Mouse (Mus musculus): Measurements from ENCODE around the gene Gtf2b. TPM values are rescaled to one million over a fixed set of nuclear protein-coding genes. Genes with fewer than 3 reads are reported as not detected.

The Gtf2b gene
- total and polyA plus RNA-seq, 2 experiments from 2014 or later, result 29.5 to 45.6 TPM

DNA sequence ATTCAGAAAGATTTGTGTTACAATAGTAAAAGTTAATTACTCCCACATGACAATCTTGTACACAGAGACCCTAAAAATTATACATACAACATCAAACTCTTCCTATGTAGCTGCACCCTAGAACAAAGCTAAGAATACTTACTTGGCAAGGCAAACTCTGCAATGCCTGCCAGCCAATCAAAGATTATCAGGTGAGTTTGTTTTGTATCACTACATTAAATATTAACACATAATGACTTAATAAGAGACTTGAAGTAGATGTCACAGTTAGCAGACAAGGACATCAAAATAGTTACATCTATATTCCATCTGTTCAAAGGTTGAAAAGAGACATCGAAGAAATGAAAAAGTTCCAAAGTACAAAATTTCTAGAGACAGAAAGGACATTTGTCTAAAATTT lies 58.8 kb downstream of the Gtf2b start:
- H3K27me3 ChIP-seq (ENCODE audit: insufficient read depth, low read length), result no peaks in the 10 kb centered on the region
- H3K9me3 ChIP-seq (ENCODE audit: low read length), result no peaks in the 10 kb centered on the region
- 75% methylated on average over 1 of the region's 1 CpGs for WGBS
- no peak overlapping the region for H3K27ac ChIP-seq (ENCODE audit: low read depth, low read length)
- H3K4me3 ChIP-seq (ENCODE audit: low read depth, low read length), result no peak overlapping the region
- ATAC-seq (ENCODE audit: low FRiP score) (no peak), DNase-seq (ENCODE audit: low spot score) (no peak)
- no peak for TF ChIP-seq CTCF (IDR thresholded peaks at IDR 0.05)
- no peak overlapping the region for H3K9ac ChIP-seq (replicated peaks; ENCODE audit: low read length, poor library complexity, severe bottlenecking)
- no peak overlapping the region for H3K4me2 ChIP-seq (ENCODE audit: low read depth, low read length, poor library complexity, severe bottlenecking)
- no peaks in the 10 kb centered on the region for H3K4me1 ChIP-seq (ENCODE audit: insufficient read depth, low read length)
- H3K36me3 ChIP-seq (ENCODE audit: insufficient read depth, low read length), result peaks cover 7% of the 10 kb centered on the region; the same call in 1 of the 2 replicates

DNA sequence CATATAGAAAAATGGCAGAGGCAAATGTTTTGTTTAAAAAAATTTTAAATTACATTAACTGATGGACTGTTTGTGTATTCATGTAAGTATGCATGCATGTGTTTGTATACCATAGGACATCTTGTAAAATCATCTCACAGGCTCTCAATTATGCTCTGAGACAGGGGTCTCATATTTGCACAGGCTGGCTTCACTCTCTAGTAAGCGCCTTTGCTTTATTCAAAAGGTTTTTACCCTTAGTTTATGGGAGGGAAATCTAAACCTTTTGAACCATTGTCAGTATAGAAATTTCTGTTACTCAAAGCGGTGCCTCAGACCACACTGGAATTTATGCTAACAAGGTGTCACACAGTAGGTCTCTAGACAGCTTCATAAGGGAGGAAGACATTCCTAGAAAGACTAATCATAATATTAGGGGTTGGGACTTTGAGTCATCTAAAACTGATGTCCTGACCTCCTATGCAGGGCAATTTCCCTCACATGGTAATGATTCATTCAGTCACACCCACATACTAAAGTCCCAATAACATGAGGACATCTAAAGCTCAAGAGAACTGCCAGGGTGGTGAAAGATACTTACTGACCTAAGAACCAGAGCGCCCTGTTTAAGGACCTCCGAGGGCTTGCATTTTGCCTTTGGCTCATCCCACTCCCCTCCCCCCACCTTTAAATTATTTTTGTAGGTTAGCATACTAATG lies 61.8 kb downstream of the Gtf2b start:
- peaks cover 7% of the 10 kb centered on the region; the same call in 1 of the 2 replicates for H3K36me3 ChIP-seq (ENCODE audit: insufficient read depth, low read length)
- H3K4me1 ChIP-seq (ENCODE audit: insufficient read depth, low read length), result no peaks in the 10 kb centered on the region
- no peak for DNase-seq (ENCODE audit: low spot score)
- no peak overlapping the region for H3K4me2 ChIP-seq (ENCODE audit: low read depth, low read length, poor library complexity, severe bottlenecking)
- H3K9me3 ChIP-seq (ENCODE audit: low read length), result no peaks in the 10 kb centered on the region
- no peak overlapping the region for H3K4me3 ChIP-seq (ENCODE audit: low read depth, low read length)
- no peaks in the 10 kb centered on the region for H3K27me3 ChIP-seq (ENCODE audit: insufficient read depth, low read length)
- no peak overlapping the region for H3K9ac ChIP-seq (replicated peaks; ENCODE audit: low read length, poor library complexity, severe bottlenecking)
- no peak for ATAC-seq (ENCODE audit: low FRiP score)
- no peak for TF ChIP-seq CTCF (IDR thresholded peaks at IDR 0.05)
- 94% methylated on average over 4 of the region's 4 CpGs for WGBS
- no peak overlapping the region for H3K27ac ChIP-seq (ENCODE audit: low read depth, low read length)

DNA sequence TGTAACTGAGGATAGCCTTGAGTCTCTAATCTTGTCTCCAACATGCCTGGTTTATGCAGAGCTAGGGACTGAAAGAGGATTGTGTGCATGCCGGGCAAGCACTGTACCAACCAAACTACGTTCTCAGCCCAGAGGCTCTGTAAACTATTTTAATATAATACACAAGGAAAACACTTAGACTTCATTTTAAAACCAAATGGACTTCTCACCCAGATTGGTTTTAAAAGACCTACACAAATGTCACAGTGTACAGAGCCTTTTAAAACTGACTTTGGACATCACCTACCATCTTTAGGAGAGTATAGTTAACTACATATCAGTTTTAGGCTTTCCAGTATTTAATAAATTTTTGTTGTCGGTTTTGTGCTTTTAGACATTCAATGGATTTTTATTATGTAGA lies 68.1 kb downstream of the Gtf2b start:
- Histone ChIP-seq H3K4me1 (ENCODE audit: insufficient read depth, low read length) (no peaks in the 10 kb centered on the region), H3K27me3 (ENCODE audit: insufficient read depth, low read length) (no peaks in the 10 kb centered on the region), H3K4me3 (ENCODE audit: low read depth, low read length) (no peak overlapping the region), H3K36me3 (ENCODE audit: insufficient read depth, low read length) (peaks cover 5% of the 10 kb centered on the region; the same call in 1 of the 2 replicates), H3K27ac (ENCODE audit: low read depth, low read length) (no peak overlapping the region), H3K9ac (replicated peaks; ENCODE audit: low read length, poor library complexity, severe bottlenecking) (no peak overlapping the region), H3K4me2 (ENCODE audit: low read depth, low read length, poor library complexity, severe bottlenecking) (no peak overlapping the region), H3K9me3 (ENCODE audit: low read length) (no peaks in the 10 kb centered on the region)
- DNase-seq (ENCODE audit: low spot score) (no peak), ATAC-seq (ENCODE audit: low FRiP score) (no peak)
- TF ChIP-seq CTCF (IDR thresholded peaks at IDR 0.05), result no peak
- WGBS, result 83% methylated on average over 3 of the region's 3 CpGs

Other genes starting within 250 kb of the Gtf2b start
- 2.5 and 2.8 TPM in 2 replicates for gene Gbp7, start 234.7 kb upstream of the Gtf2b start, total RNA-seq (2014; rRNA removed)
- 3.0 and 3.1 TPM in 2 replicates for gene Gbp7, start 234.7 kb upstream of the Gtf2b start, polyA plus RNA-seq (2015; fragmentation: Nextera tagmentation; extraction: Ambion mirVana)
- 3.1 and 3.5 TPM in 2 replicates for gene Gbp3, start 205.0 kb upstream of the Gtf2b start, total RNA-seq (2014; rRNA removed)
- 2.3 and 3.6 TPM in 2 replicates for gene Gbp3, start 205.0 kb upstream of the Gtf2b start, polyA plus RNA-seq (2015; fragmentation: Nextera tagmentation; extraction: Ambion mirVana)
- not detected in 2 replicates for gene Gbp2b, start 170.2 kb upstream of the Gtf2b start, total RNA-seq (2014; rRNA removed)
- gene Gbp2b, start 170.2 kb upstream of the Gtf2b start, polyA plus RNA-seq (2015; fragmentation: Nextera tagmentation; extraction: Ambion mirVana), result not detected in 2 replicates
- 0.71 and 3.4 TPM in 2 replicates for gene Gbp2, start 144.4 kb upstream of the Gtf2b start, total RNA-seq (2014; rRNA removed)
- gene Gbp2, start 144.4 kb upstream of the Gtf2b start, polyA plus RNA-seq (2015; fragmentation: Nextera tagmentation; extraction: Ambion mirVana), result 1.1 and 1.3 TPM in 2 replicates
- gene Kyat3, start 64.0 kb upstream of the Gtf2b start, total RNA-seq (2014; rRNA removed), result 3.1 and 4.7 TPM in 2 replicates
- gene Kyat3, start 64.0 kb upstream of the Gtf2b start, polyA plus RNA-seq (2015; fragmentation: Nextera tagmentation; extraction: Ambion mirVana), result 5.1 and 5.6 TPM in 2 replicates
- 20.9 and 27.2 TPM in 2 replicates for gene Pkn2, start 117.0 kb downstream of the Gtf2b start, total RNA-seq (2014; rRNA removed)
- gene Pkn2, start 117.0 kb downstream of the Gtf2b start, polyA plus RNA-seq (2015; fragmentation: Nextera tagmentation; extraction: Ambion mirVana), result 15.5 and 24.1 TPM in 2 replicates